Mouse (Mus musculus) lung, postnatal 0 days (tissue): ENCODE measurements at regions not wholly inside any gene's neighbourhood (a gene's known extent, or its start where the extent isn't known, plus 50 kb on each side); places are given as distances from the start of the nearest gene placed in this dataset.

ENCODE experiments used
- CTCF ChIP-seq: IDR thresholded peaks from 2 replicates; pipeline ENCODE4 v1.5.1; 2016; ENCODE audit warnings: antibody characterized with exemption, mild to moderate bottlenecking
- EP300 ChIP-seq: IDR thresholded peaks from 2 replicates; pipeline ENCODE4 v1.6.1; 2016; ENCODE audit warnings: antibody characterized with exemption, mild to moderate bottlenecking, control low read depth

- TF ChIP-seq CTCF, result no peak
- no peak for TF ChIP-seq EP300
Observed at GRCm38 (mm10) chr5:148452909-148453632, 53.4 kb upstream of the Slc7a1 start.
